In genomic region chr9:104853701-104854100, GRCm38 (mm10) we compare ENCODE assay signal across 17 mouse cellular contexts.
"Had no signal": no experiment of that assay in that cellular context is flagged by ENCODE, and none has a peak within 500 bp of the region (broad histone marks: within the 10 kb centered on the region; RNA-seq: fewer than 3 reads in every experiment).

No protein-coding gene starts in this region.

- H3K4me2 ChIP-seq: liver, embryonic 13.5 days; lung, embryonic 15.5 days; neural tube, embryonic 13.5 days; stomach, embryonic 15.5 days had no signal

- H3K27ac ChIP-seq: liver, embryonic 13.5 days; lung, embryonic 15.5 days; midbrain, embryonic 10.5 days; neural tube, embryonic 13.5 days; stomach, embryonic 15.5 days had no signal

- H3K9me3 ChIP-seq: lung, embryonic 15.5 days; midbrain, embryonic 10.5 days; neural tube, embryonic 13.5 days; stomach, embryonic 15.5 days had no signal

- DNase-seq: kidney, adult 8-10 months; kidney, postnatal 25 days; layer of hippocampus, postnatal 36 days; liver; liver, embryonic 13.5 days; liver, postnatal 0 days; midbrain, embryonic 14.5 days; retina, postnatal 1 day; right cerebral cortex, postnatal 4 days; spleen, adult 18-20 months; thymus, adult 2 months; thymus, postnatal 25 days had no signal

- H3K4me3 ChIP-seq: liver, embryonic 13.5 days; lung, embryonic 15.5 days; midbrain, embryonic 10.5 days; neural tube, embryonic 13.5 days; stomach, embryonic 15.5 days had no signal

- H3K4me1 ChIP-seq: liver, embryonic 13.5 days; lung, embryonic 15.5 days; midbrain, embryonic 10.5 days; neural tube, embryonic 13.5 days; stomach, embryonic 15.5 days had no signal

- H3K36me3 ChIP-seq: liver, embryonic 13.5 days; lung, embryonic 15.5 days; midbrain, embryonic 10.5 days; neural tube, embryonic 13.5 days; stomach, embryonic 15.5 days had no signal

- ATAC-seq: intestine, postnatal 0 days; liver, postnatal 0 days had no signal

- H3K9ac ChIP-seq: liver, embryonic 13.5 days; liver, postnatal 0 days; lung, embryonic 15.5 days; neural tube, embryonic 13.5 days; stomach, embryonic 15.5 days had no signal

- H3K27me3 ChIP-seq: liver, embryonic 13.5 days; lung, embryonic 15.5 days; neural tube, embryonic 13.5 days; stomach, embryonic 15.5 days had no signal
